Mouse (Mus musculus) ovary, postnatal 10 days (tissue): ENCODE results near the gene Pdlim4.

Source experiments
- DNase-seq: peaks from one replicate; pipeline ENCODE4 v3.0.0; 2022; ENCODE audit warnings: low spot score

Pdlim4 gene

DNA sequence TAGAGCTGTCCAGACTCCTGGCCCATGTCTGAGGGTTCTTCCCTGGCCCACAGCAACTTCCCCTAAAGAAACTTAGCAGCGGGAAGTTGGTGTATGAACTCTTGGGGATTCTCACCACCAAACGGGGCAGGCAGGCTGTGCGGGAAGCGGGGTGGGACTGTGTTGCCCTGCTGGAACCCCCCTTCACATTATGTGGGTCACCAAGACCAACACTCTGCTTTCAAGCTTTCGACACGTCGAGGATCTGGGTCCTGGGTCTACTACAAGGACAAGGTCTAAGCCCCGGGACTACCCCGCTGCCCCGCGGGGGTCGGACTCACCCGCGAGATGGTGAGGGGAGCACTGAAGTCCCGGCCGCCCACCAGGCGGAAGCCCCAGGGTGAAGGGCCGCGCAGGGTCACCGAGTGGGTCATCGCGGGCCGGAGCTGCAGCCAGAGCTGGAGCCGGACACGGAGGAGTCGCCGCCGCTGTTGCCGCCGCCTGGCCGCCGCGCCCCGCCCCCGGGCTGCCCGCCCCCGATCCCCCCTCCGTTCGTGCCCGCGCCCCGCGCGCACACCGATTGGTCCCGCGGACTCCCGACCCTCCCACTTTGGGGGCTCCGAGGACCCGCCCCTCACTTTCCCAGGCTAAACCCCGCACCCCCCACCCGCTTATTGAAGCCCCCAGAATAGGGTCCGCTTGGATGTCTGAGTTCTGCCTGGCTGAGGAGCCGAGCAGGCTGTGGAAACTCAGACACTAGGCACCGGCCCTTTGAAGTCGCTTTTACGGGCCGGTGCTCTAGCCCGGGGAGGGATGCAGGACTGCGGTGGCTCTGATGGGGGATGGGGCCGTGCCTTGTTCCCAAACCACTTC, at the start of gene Pdlim4:
Gene Pdlim4 (minus strand): TSS at position 495 of the 852 bp plus-strand sequence.
- DNase-seq = no peak

DNA sequence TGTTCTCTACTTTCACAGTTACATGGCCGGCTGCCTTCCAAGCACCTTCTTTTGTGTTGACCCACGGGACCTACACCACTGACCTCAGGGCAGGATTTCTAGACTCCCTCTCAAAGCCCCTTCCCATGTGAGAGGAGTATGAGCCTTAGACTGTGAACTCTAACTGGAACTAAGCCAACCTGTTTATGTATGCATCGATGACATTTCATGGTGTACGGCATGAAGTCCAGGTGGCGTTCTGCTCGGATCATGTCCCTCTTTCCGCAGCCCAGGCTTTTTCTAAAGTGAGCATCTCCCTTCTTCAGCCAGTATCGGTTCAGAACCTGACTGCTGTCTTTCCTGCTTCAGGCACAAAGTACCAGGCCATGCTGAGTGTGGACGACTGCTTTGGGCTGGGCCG, 48.3 kb upstream of the Pdlim4 start:
- no peak for DNase-seq

DNA sequence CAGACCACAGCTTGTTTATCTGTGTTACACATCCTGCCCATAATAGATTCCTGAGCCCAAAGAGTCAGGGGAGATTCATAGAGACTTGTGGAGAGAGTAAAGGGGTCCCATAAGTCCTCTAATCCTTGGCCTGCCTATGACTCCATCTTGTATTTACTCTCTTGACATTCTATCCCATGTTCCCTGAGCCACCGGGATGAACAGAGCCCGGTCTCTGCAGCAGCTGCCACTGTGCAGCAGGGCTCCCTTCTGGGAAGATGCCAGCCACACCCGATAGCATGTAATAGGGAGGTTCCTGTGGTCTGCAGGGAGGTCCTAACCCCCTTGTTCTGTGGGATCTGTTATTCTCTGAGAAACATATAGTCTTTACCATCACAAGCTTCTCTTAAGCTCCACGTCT, 47.6 kb upstream of the Pdlim4 start:
- DNase-seq = no peak

DNA sequence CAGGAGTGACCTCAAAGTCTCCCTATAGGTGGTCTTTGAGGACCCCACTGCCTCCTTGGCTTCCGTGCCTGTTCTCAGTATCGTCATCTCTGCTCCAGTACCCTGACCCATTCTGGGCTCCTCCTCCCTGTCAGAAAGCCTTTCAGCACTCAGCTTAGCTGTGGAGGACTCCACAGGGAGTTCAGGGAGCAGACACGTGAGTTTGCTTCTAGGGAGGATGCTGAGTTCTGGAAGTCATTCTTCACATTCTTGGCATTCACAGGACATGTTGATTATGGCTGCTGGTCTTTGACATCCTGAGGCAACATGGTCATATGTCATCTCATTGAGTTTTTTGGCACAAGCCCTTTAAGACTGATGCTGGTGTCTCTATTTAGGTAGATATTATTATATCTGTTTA, 47.1 kb upstream of the Pdlim4 start:
- no peak for DNase-seq

DNA sequence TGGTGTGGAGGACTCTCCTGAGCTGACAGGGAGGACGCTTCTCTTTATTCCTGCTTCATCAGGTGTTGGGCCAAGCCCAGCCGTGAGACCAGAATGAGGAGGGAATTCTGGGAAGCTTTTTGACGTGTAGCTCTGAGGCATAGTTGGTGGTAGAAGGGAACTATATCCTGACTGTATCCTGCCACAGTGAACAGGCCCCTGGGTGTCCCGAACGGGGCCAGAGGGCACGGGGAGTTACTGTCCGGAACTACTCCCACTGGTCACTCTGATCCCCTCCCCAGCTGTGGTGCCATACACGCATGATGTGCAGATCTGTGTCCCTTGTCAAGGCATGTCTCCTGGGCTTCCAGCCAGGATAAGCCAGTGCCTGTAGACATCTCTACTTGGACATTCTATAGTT, 46.5 kb upstream of the Pdlim4 start:
- no peak for DNase-seq

DNA sequence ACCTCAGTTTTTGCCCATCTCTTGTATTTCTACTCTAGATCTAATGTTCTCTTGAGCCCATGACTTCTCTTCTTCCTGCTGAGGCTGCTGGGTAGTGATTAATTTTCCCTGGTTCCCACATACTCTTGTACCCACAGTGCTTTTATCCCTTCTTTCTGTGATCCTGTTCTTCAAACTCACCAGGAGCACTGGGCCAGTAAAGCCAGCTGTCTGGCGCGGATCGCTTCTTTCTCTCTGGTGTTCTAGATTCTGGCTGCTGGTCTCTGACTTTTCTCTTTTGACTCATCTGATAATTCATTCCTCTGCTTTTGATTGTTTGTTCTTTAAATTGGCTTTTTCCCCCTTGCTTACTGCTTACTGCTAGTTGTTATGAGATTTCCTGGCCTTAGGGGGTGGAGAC, 45.9 kb upstream of the Pdlim4 start:
- no peak for DNase-seq

DNA sequence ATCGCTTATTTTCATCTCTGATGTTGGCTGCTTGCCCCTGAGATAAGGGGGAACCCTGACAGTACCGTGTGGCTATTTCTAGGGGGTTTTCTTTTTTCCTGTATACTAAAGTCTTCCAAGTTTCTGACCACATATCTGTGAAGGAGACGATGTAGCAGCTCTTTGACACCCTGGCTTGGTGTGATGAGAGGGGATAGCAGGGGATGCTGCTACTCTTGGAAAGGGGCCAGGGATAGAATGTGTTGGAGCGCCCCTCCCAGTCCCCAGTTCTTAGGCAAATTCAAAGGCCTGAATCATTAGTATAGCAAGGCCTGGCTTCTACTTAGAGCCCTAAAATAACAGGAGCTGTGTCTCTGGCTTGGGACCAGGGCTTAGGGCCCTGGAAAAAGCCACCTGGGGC, 44.5 kb upstream of the Pdlim4 start:
- no peak for DNase-seq

DNA sequence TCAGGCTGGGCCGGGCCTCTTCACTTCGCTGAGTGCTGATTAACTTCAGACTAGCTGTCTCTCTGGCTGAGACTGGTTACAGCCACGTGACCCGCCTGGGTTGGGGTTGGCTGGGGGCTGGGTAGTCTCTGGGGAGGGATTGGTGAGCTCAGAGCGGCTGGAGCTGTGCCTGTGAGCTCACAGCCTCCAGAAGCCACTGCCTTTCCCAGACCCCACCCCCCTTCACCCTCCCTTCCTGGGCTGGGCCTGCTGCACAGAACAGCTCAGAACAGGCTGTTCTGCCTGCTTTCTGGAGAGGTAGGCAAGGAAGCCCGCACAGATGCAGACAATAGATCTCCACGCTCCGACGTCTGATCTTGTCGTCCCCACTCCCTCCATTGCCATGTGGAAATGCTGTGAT, 44.1 kb upstream of the Pdlim4 start:
- peak; percentile 73 for DNase-seq

DNA sequence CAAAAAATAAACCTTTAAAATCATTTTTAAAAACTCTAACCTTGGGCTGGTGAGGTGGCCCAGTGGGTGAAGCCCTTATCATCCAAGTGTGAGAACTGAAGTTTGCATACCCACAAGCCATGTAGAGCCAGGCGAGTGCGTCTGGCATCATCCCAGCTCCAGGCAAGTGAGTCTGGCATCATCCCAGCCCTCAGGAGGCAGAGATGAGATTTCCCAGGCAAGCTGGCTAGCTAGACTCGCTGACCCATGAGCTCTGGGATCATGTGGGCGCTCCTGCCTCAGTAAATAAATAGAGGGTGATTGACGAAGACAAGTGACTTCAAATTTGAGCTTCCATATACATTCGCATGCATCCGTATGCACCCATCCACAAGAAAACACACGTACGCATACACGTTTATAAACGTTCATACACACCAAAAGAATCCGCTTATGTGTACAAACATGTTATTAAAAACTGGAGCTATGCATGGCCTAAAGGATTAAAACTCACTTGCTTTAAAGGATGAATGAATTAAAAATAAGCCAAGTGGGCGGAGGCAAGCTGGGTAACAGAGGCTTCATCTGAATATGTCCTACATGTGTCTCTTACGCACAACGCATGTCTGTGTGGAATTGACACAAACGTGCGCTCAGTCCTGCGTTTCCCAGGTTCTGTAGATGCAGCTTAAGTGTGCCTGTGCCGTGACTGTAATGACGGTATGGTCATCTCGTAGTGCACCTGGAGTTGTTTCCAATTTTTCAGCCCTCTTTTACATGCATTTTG, 43.3 kb upstream of the Pdlim4 start:
- DNase-seq = no peak

DNA sequence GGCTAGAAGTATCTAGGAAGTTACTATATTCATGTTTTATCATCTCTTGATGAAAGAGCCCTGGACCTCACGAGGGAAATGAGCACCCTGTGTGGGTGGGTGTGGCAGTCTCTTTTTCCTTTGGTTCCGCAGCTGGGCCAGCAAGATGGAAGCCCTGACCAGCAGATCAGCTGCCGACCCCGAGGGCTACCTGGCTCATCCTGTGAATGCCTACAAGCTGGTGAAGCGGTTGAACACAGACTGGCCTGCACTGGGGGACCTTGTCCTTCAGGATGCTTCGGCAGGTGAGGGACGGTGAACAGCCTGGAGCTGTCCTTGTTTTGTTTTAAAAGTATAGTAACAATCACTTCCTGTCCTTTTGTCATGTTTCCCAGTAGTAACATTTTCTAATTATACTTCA, 42.5 kb upstream of the Pdlim4 start:
- no peak for DNase-seq

DNA sequence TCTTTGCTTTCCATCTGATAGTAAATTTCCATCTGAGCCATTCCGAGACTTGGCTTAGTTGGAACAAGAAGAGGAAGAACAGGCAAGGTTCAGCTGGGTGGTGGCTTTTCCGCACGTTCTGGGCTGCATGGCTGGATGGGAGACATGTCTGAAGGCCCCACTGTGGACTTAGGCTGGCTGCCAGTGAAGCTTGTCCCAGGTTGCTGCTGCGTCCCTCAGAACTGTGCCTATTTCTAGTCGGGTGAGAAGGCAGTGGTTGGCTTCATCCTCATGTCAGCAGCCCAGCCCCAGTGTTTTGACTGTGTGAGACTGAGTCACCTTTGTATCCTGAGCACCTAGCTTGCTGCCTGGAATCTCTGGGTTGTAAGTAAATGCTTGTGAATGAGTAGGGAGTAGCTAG, 40.1 kb upstream of the Pdlim4 start:
- no peak for DNase-seq

DNA sequence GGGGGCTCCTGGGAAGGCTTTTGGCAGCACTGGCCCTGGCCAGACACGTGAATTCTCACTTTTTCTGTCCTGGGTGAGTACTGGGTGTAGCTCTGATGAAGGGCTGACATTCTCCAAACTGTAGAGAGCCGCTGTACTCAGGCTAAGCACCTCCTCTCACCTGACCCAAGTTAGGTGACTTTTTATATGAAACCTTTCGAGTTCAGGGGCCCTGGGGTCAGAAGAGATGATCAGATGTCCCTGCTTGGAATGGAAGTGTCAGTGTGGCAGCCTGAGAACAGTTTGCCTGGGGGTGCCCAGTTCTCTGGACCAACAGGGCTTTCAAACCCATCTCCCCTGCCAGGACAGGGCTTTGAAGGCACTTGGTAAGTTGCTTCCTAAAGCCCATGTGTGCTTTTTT, 39.3 kb upstream of the Pdlim4 start:
- no peak for DNase-seq

DNA sequence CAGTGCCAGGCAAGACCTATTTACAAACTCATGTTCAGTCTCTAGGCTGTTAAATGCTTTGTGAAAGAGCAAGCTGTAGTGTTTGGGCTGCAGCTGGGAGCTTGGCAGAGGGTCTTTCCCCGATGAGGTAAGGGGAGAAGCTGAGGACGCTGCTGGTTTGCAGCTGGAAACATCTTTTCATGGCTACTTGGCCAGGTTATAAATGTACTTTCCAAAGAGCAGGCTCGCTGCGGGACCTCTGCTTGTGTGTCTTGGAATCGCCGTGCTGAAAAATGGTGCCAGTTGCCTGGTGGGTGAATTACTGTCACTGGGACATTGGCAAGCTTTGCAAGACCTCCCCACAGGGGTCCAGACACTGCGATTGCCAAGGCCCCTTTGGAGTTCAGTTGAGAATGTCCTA, 38.4 kb upstream of the Pdlim4 start:
- DNase-seq = no peak

DNA sequence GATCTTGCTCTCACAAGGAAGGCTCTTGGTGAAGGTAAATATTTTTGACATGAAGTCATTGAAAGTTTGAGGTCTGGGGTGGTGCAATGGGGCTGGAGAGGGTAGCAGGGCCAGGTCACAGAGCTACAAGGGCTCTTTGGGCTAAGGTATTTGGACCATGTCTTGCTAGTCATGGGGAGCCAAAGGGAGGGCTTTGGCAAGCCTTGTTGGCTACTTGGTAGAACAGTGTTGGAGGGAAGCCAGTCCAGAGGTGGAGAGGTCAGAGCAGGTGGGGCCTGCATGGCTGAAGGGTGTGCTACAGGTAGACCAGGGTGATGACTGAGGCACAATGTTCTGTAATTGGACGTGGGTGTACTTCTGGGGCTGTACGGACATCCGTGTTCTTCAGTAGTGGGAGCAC, 37.9 kb upstream of the Pdlim4 start:
- DNase-seq = no peak

DNA sequence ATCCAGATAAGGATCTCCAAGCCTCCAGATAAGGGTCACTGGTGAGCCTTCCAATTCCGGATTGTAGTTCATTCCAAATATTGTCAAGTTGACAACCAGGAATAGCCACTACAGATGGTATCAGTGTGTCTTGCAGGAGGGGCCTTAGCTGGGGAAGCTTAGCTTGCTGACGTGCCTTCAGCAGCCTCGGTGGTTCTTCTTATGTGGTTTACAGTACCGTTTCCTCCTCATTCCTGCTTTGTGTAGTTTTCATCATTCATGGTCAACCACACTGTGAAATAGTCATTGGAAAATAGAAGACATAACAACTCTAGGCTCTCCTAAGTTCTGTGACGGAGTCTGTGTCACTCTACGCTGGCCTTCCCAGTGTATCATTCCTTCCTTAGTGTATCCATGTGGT, 36.2 kb upstream of the Pdlim4 start:
- DNase-seq = no peak

DNA sequence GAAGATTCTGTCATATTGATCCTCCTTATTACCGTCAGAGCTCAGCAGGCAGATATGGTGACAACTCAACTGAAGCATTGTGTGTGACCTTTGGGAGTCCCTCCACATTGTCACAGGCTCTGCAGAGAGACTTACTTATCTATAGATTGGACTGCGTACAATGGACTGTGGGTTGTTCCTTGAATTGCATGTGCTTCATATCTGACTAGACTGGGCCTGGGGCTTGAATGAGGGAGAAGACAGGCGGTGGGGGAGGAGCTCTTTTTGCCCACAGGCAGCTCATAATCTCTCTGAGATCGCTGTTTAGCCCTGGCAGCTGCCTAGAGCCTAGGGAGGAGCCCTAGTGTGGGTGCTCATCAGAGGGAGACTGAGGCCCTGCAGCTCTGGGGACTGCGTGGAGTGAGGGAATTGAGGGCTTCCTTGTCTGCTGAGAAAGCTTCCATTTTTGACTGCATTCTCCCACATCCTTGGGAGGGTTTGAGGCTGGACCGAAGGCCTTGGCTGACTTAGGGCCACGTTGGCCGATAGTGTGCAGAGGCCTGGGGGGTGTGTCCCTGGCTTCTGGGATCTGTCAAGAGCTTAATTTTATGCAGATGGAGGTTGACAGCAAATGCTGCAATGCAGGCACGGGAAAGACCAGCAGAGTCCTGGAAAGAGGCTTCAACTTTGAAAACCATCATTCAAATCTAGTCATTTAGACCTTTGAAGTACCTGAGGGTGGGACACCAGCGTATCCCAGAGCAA, 34.1 kb upstream of the Pdlim4 start:
- DNase-seq = no peak

DNA sequence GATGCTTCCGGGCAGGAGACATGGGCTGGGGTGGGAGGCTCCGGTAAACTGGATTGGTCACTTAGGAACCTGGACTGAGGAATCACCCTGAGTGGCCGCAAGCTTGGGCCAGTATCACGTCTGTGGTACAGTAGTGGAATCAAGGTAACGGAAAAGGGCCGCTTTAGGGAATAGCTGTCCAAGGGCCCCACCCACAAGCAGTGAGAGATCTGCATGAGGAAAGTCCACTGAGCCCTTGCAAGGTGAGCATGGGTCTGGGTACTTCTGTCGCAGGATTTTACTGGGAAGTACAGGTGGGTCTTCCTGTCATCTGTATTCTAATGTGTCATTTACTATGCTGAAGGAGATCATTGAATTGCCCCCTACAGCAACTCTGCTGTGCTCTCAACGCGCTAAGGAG, 32.9 kb upstream of the Pdlim4 start:
- no peak for DNase-seq

DNA sequence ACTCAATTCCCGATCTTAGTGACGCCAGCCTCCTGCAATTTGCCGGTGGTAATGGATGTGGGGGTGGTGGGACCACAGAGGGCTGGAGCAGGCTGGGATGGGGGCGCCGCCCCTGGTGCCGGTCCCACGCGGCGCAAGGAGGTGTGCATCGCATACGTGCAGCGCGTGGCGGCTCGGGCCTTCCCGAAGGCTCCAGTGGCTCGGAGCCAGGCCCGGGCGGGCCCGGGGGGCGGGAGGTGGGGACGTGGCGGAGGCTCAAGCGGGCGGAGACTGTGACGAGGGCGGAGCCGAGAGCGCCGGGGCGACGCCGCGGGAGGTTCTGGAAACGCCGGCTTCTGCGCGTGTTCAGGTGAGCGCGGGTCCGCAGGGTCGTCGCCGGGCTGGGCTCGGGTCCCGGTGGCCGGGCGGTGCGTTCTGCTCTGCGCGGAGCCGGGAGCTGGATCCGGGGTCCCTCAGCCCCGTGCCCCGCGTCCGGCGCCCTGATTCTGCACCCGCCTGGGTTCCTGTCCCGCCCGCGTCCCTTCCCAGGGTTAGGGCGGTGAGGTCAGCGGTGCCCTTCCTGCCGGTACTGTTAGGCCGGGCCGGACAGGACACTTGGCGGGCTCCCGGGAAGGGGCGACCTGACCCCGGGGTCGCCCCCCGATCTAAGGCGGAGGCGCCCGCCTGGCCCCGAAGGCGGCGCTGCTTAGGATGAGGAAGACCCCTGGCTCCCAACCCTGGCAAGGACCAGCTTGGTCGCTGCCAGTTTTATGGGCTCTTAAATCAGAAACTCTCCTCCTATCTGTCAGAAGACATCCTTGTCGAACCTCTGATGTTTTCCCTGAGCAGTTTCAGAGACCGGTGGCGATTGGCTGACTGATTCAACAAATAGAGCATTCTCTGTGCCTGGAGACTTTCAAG, 32.1 kb upstream of the Pdlim4 start:
- no peak for DNase-seq

DNA sequence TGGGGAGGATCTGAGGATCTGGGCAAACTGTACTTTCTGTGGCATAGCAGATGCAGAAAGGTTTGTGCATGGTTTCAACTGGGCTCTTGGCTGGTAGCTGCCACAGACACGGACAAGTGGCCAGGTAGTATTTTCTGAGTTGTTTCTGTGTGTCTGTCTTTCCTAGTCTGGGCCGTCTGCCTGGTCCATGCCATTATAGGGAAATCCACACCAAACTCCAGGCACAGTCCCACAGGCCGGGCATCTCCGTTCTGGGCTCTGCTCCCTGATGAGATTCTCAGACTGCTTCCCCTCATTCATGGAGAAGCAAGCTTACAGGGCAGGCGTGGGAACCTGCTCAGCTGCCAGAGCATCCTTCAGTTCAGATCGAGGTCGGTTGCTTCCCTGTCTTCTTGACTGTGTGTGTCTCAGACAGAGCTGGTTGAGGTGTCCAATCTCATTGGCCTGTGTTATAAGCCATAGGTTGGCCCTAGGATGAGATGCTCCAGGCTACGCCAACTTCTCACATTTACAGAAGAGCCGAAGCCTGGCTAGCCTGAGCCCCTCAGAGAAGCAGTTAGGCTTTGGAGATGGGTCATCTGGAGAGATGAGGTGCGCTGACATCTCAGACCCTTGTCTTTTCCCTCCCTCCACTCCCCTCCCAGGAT, 31.4 kb upstream of the Pdlim4 start, which contains the start of gene P4ha2:
Gene P4ha2 (plus strand): TSS at position 51 of the 647 bp plus-strand sequence.
- DNase-seq = no peak

DNA sequence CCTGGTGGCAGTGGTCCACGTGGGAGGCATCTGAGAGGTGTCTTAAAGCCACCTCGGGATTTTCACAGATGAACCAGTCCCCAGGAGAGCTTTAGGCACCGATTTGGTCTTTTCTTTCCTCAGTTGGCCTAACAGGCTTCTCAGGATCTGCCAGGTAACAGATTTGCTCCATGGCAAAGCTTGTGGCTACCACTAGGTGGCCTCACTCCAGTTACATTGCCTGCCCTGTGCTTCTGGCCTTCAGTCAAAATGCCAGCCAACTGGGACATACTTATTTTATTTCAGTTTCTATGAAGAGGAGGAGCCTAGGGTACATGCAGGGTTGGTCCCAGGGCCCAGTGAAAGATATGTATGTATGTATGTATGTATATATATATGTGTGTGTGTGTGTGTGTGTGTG, 24.2 kb upstream of the Pdlim4 start:
- DNase-seq = no peak

DNA sequence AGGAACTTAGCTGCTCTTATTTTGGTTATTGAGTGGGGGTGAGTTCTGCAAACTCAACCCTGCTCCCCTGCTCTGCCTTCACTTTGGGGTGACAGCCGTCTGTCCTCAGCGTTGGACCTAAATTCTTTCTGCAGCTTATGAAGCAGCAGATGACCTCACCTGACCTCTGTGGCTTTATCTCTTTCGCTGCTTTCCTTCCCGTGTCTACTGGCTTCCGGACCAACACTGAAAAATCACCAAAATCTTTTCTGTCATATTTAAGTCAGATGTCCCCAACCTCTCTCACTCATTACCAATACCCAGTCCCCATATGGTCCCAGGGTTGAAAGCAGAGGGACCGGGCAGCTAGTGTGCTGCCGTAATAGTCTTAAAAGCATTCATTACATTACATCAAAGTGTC, 23.4 kb upstream of the Pdlim4 start:
- DNase-seq = no peak
